Mouse (Mus musculus): ENCODE data around the gene Alkbh6. TPM values are rescaled to one million over a fixed set of nuclear protein-coding genes. Genes with fewer than 3 reads are reported as not detected.
A peak's percentile ranks its signal among the peaks of the same experiment; 100 is the strongest.

Gene Alkbh6
- polyA plus RNA-seq, 1 experiment from 2014 or later: 80.7 TPM

GRCm38 (mm10) chr7:30334563-30334962 lies 26.0 kb downstream of the Alkbh6 start:
- H3K4me1 ChIP-seq (ENCODE audit: control insufficient read depth, insufficient read depth, low read length): no peaks in the 10 kb centered on the region
- ATAC-seq (replicated peaks; ENCODE audit: insufficient number of reproducible peaks, low FRiP score, low TSS enrichment, low read depth) (no peak), DNase-seq (ENCODE audit: low spot score) (no peak)
- H3K9ac ChIP-seq (replicated peaks; ENCODE audit: low read length): no peak overlapping the region
- no peak overlapping the region for H3K4me3 ChIP-seq (ENCODE audit: low read depth, low read length)
- H3K27ac ChIP-seq (replicated peaks; ENCODE audit: low read depth, low read length): no peak overlapping the region
- H3K36me3 ChIP-seq (replicated peaks; ENCODE audit: control insufficient read depth, insufficient read depth, low read depth, low read length): no peaks in the 10 kb centered on the region
- no peaks in the 10 kb centered on the region for H3K9me3 ChIP-seq (replicated peaks; ENCODE audit: control insufficient read depth, low read length)
- no peak overlapping the region for H3K4me2 ChIP-seq (ENCODE audit: low read depth, low read length)
- H3K27me3 ChIP-seq (ENCODE audit: control insufficient read depth, insufficient read depth, low read length): peaks cover 2% of the 10 kb centered on the region; the same call in 1 of the 2 replicates
- WGBS: 58% methylated on average over 5 of the region's 5 CpGs

- H3K9me3 ChIP-seq (replicated peaks; ENCODE audit: control insufficient read depth, low read length): no peaks in the 10 kb centered on the region
- no peak overlapping the region for H3K9ac ChIP-seq (replicated peaks; ENCODE audit: low read length)
- DNase-seq (ENCODE audit: low spot score) (no peak), ATAC-seq (replicated peaks; ENCODE audit: insufficient number of reproducible peaks, low FRiP score, low TSS enrichment, low read depth) (no peak)
- no peak overlapping the region for H3K4me2 ChIP-seq (ENCODE audit: low read depth, low read length)
- H3K27me3 ChIP-seq (ENCODE audit: control insufficient read depth, insufficient read depth, low read length): peaks cover 2% of the 10 kb centered on the region; the same call in 1 of the 2 replicates
- H3K4me1 ChIP-seq (ENCODE audit: control insufficient read depth, insufficient read depth, low read length): no peaks in the 10 kb centered on the region
- H3K36me3 ChIP-seq (replicated peaks; ENCODE audit: control insufficient read depth, insufficient read depth, low read depth, low read length): no peaks in the 10 kb centered on the region
- WGBS: 82% methylated on average over 6 of the region's 6 CpGs
- H3K27ac ChIP-seq (replicated peaks; ENCODE audit: low read depth, low read length): no peak overlapping the region
- H3K4me3 ChIP-seq (ENCODE audit: low read depth, low read length): no peak overlapping the region
Measured at GRCm38 (mm10) chr7:30335688-30336087, 27.2 kb downstream of the Alkbh6 start.

GRCm38 (mm10) chr7:30336384-30336783 lies 27.9 kb downstream of the Alkbh6 start:
- H3K4me1 ChIP-seq (ENCODE audit: control insufficient read depth, insufficient read depth, low read length): no peaks in the 10 kb centered on the region
- no peak overlapping the region for H3K9ac ChIP-seq (replicated peaks; ENCODE audit: low read length)
- H3K4me3 ChIP-seq (ENCODE audit: low read depth, low read length): no peak overlapping the region
- no peak overlapping the region for H3K27ac ChIP-seq (replicated peaks; ENCODE audit: low read depth, low read length)
- DNase-seq (ENCODE audit: low spot score) (peak; percentile 91), ATAC-seq (replicated peaks; ENCODE audit: insufficient number of reproducible peaks, low FRiP score, low TSS enrichment, low read depth) (no peak; the same call in 1 of the 2 replicates)
- H3K27me3 ChIP-seq (ENCODE audit: control insufficient read depth, insufficient read depth, low read length): peaks cover 2% of the 10 kb centered on the region; the same call in 1 of the 2 replicates
- H3K4me2 ChIP-seq (ENCODE audit: low read depth, low read length): no peak overlapping the region
- H3K36me3 ChIP-seq (replicated peaks; ENCODE audit: control insufficient read depth, insufficient read depth, low read depth, low read length): no peaks in the 10 kb centered on the region
- no peaks in the 10 kb centered on the region for H3K9me3 ChIP-seq (replicated peaks; ENCODE audit: control insufficient read depth, low read length)
- WGBS: 2% methylated on average over 9 of the region's 9 CpGs

GRCm38 (mm10) chr7:30339432-30340109 lies 31.1 kb downstream of the Alkbh6 start:
- no peak overlapping the region for H3K4me2 ChIP-seq (ENCODE audit: low read depth, low read length)
- H3K9ac ChIP-seq (replicated peaks; ENCODE audit: low read length): no peak overlapping the region
- no peak overlapping the region for H3K27ac ChIP-seq (replicated peaks; ENCODE audit: low read depth, low read length)
- H3K4me1 ChIP-seq (ENCODE audit: control insufficient read depth, insufficient read depth, low read length): no peaks in the 10 kb centered on the region
- H3K9me3 ChIP-seq (replicated peaks; ENCODE audit: control insufficient read depth, low read length): no peaks in the 10 kb centered on the region
- H3K36me3 ChIP-seq (replicated peaks; ENCODE audit: control insufficient read depth, insufficient read depth, low read depth, low read length): no peaks in the 10 kb centered on the region
- WGBS: 72% methylated on average over 5 of the region's 5 CpGs
- peaks cover 2% of the 10 kb centered on the region; the same call in 1 of the 2 replicates for H3K27me3 ChIP-seq (ENCODE audit: control insufficient read depth, insufficient read depth, low read length)
- DNase-seq (ENCODE audit: low spot score) (no peak), ATAC-seq (replicated peaks; ENCODE audit: insufficient number of reproducible peaks, low FRiP score, low TSS enrichment, low read depth) (no peak)
- no peak overlapping the region for H3K4me3 ChIP-seq (ENCODE audit: low read depth, low read length)

GRCm38 (mm10) chr7:30346635-30347379 lies 38.3 kb downstream of the Alkbh6 start:
- ATAC-seq (replicated peaks; ENCODE audit: insufficient number of reproducible peaks, low FRiP score, low TSS enrichment, low read depth) (no peak), DNase-seq (ENCODE audit: low spot score) (peak; percentile 90)
- Histone ChIP-seq H3K27ac (replicated peaks; ENCODE audit: low read depth, low read length) (no peak overlapping the region), H3K4me1 (ENCODE audit: control insufficient read depth, insufficient read depth, low read length) (no peaks in the 10 kb centered on the region), H3K9me3 (replicated peaks; ENCODE audit: control insufficient read depth, low read length) (no peaks in the 10 kb centered on the region), H3K36me3 (replicated peaks; ENCODE audit: control insufficient read depth, insufficient read depth, low read depth, low read length) (no peaks in the 10 kb centered on the region), H3K4me3 (ENCODE audit: low read depth, low read length) (no peak overlapping the region), H3K27me3 (ENCODE audit: control insufficient read depth, insufficient read depth, low read length) (peaks cover 11% of the 10 kb centered on the region), H3K9ac (replicated peaks; ENCODE audit: low read length) (no peak overlapping the region), H3K4me2 (ENCODE audit: low read depth, low read length) (no peak overlapping the region)
- 26% methylated on average over 21 of the region's 21 CpGs for WGBS

- Histone ChIP-seq H3K9ac (replicated peaks; ENCODE audit: low read length) (no peak overlapping the region), H3K4me3 (ENCODE audit: low read depth, low read length) (no peak overlapping the region), H3K4me2 (ENCODE audit: low read depth, low read length) (peak overlapping the region; percentile 25; the same call in 1 of the 2 replicates), H3K27ac (replicated peaks; ENCODE audit: low read depth, low read length) (no peak overlapping the region), H3K4me1 (ENCODE audit: control insufficient read depth, insufficient read depth, low read length) (no peaks in the 10 kb centered on the region), H3K27me3 (ENCODE audit: control insufficient read depth, insufficient read depth, low read length) (peaks cover 11% of the 10 kb centered on the region), H3K36me3 (replicated peaks; ENCODE audit: control insufficient read depth, insufficient read depth, low read depth, low read length) (no peaks in the 10 kb centered on the region), H3K9me3 (replicated peaks; ENCODE audit: control insufficient read depth, low read length) (no peaks in the 10 kb centered on the region)
- ATAC-seq (replicated peaks; ENCODE audit: insufficient number of reproducible peaks, low FRiP score, low TSS enrichment, low read depth): no peak
- DNase-seq (ENCODE audit: low spot score): peak; percentile 77
- under 1% methylated on average over 30 of the region's 30 CpGs for WGBS
Measured at GRCm38 (mm10) chr7:30347828-30348227, 39.3 kb downstream of the Alkbh6 start.

- Histone ChIP-seq H3K36me3 (replicated peaks; ENCODE audit: control insufficient read depth, insufficient read depth, low read depth, low read length) (peaks cover 4% of the 10 kb centered on the region; the same call in 1 of the 2 replicates), H3K4me1 (ENCODE audit: control insufficient read depth, insufficient read depth, low read length) (no peaks in the 10 kb centered on the region), H3K4me2 (ENCODE audit: low read depth, low read length) (no peak overlapping the region), H3K4me3 (ENCODE audit: low read depth, low read length) (no peak overlapping the region), H3K27me3 (ENCODE audit: control insufficient read depth, insufficient read depth, low read length) (peaks cover 3% of the 10 kb centered on the region), H3K27ac (replicated peaks; ENCODE audit: low read depth, low read length) (no peak overlapping the region), H3K9ac (replicated peaks; ENCODE audit: low read length) (no peak overlapping the region), H3K9me3 (replicated peaks; ENCODE audit: control insufficient read depth, low read length) (no peaks in the 10 kb centered on the region)
- ATAC-seq (replicated peaks; ENCODE audit: insufficient number of reproducible peaks, low FRiP score, low TSS enrichment, low read depth) (no peak), DNase-seq (ENCODE audit: low spot score) (peak; percentile 77)
- WGBS: 9% methylated on average over 6 of the region's 6 CpGs
Measured at GRCm38 (mm10) chr7:30353279-30353822, 44.8 kb downstream of the Alkbh6 start.

GRCm38 (mm10) chr7:30354059-30354458 lies 45.5 kb downstream of the Alkbh6 start:
- Histone ChIP-seq H3K4me3 (ENCODE audit: low read depth, low read length) (no peak overlapping the region), H3K9me3 (replicated peaks; ENCODE audit: control insufficient read depth, low read length) (no peaks in the 10 kb centered on the region), H3K27ac (replicated peaks; ENCODE audit: low read depth, low read length) (no peak overlapping the region), H3K9ac (replicated peaks; ENCODE audit: low read length) (no peak overlapping the region), H3K4me1 (ENCODE audit: control insufficient read depth, insufficient read depth, low read length) (no peaks in the 10 kb centered on the region; the same call in 1 of the 2 replicates), H3K36me3 (replicated peaks; ENCODE audit: control insufficient read depth, insufficient read depth, low read depth, low read length) (peaks cover 4% of the 10 kb centered on the region; the same call in 1 of the 2 replicates), H3K4me2 (ENCODE audit: low read depth, low read length) (no peak overlapping the region), H3K27me3 (ENCODE audit: control insufficient read depth, insufficient read depth, low read length) (no peaks in the 10 kb centered on the region)
- 54% methylated on average over 4 of the region's 4 CpGs for WGBS
- ATAC-seq (replicated peaks; ENCODE audit: insufficient number of reproducible peaks, low FRiP score, low TSS enrichment, low read depth) (no peak), DNase-seq (ENCODE audit: low spot score) (no peak)

All from embryonic facial prominence, embryonic 11.5 days (tissue).